Mouse (Mus musculus) embryonic facial prominence, embryonic 11.5 days (tissue): Measurements from ENCODE around the gene Ptk7. TPM values are rescaled to one million over a fixed set of nuclear protein-coding genes. Genes with fewer than 3 reads are reported as not detected.

Experiments used
- ATAC-seq: fragments of 200-750 bp; cut with Nextera tagmentation; replicated peaks from 2 replicates; pipeline ENCODE4 v1.8.0; 2017; ENCODE audit warnings: low read depth; ENCODE audit not compliant: insufficient number of reproducible peaks, low FRiP score, low TSS enrichment
- DNase-seq: peaks from one replicate; pipeline ENCODE4 v3.0.0-alpha.2; 2015; ENCODE audit warnings: low spot score
- H3K27ac ChIP-seq: fragments of 300-500 bp; sonication (generic); replicated peaks from 2 replicates; pipeline ENCODE4 v1.5.1; 2014; ENCODE audit warnings: mild to moderate bottlenecking, low read depth, low read length, control low read depth
- H3K27me3 ChIP-seq: fragments of 300-500 bp; sonication (generic); 2 replicates; pipeline ENCODE4 v1.6.1; 2014; ENCODE audit warnings: mild to moderate bottlenecking, low read length, moderate library complexity, mixed read lengths; ENCODE audit not compliant: control insufficient read depth, insufficient read depth
- H3K36me3 ChIP-seq: fragments of 300-500 bp; sonication (generic); replicated peaks from 2 replicates; pipeline ENCODE4 v1.6.1; 2014; ENCODE audit warnings: low read depth, mild to moderate bottlenecking, low read length, moderate library complexity, mixed read lengths; ENCODE audit not compliant: control insufficient read depth, insufficient read depth
- H3K4me1 ChIP-seq: fragments of 300-500 bp; sonication (generic); 2 replicates; pipeline ENCODE4 v1.6.1; 2014; ENCODE audit warnings: low read length, mixed read lengths; ENCODE audit not compliant: control insufficient read depth, insufficient read depth
- H3K4me2 ChIP-seq: fragments of 300-500 bp; sonication (generic); 2 replicates; pipeline ENCODE4 v1.6.1; 2014; ENCODE audit warnings: low read depth, mild to moderate bottlenecking, control low read depth, low read length, moderate library complexity
- H3K4me3 ChIP-seq: fragments of 300-500 bp; sonication (generic); 2 replicates; pipeline ENCODE4 v1.5.1; 2014; ENCODE audit warnings: low read depth, low read length, control low read depth
- H3K9ac ChIP-seq: fragments of 300-500 bp; sonication (generic); replicated peaks from 2 replicates; pipeline ENCODE4 v1.6.1; 2014; ENCODE audit warnings: mild to moderate bottlenecking, control low read depth, low read length
- H3K9me3 ChIP-seq: fragments of 300-500 bp; sonication (generic); replicated peaks from 2 replicates; pipeline ENCODE4 v1.6.1; 2016; ENCODE audit warnings: mild to moderate bottlenecking, low read length, inconsistent platforms, mixed read lengths; ENCODE audit not compliant: control insufficient read depth
- WGBS: fragments of 180-500 bp; shearing (Covaris S2); extraction: QIAGEN DNeasy Blood & Tissue Kit; methylation state at CpG from one replicate; pipeline ENCODE4 v1.1.7; 2014; 5-methylcytosine and 5-hydroxymethylcytosine counted together
- polyA plus RNA-seq: library from polyadenylated mRNA; unstranded; fragments of >200 nt; fragmentation: Nextera tagmentation; extraction: Ambion mirVana; gene quantifications from 2 replicates; pipeline ENCODE4 v1.2.1, GENCODE M21; 2014

Ptk7 gene
- polyA plus RNA-seq, 1 experiment from 2014 or later = 25.7 TPM

- Histone ChIP-seq H3K4me3 (no peak overlapping the region), H3K4me1 (peaks cover 22% of the 10 kb centered on the region), H3K4me2 (no peak overlapping the region), H3K9me3 (no peaks in the 10 kb centered on the region), H3K36me3 (no peaks in the 10 kb centered on the region), H3K9ac (no peak overlapping the region), H3K27me3 (no peaks in the 10 kb centered on the region), H3K27ac (no peak overlapping the region)
- DNase-seq (no peak), ATAC-seq (no peak)
- 66% methylated on average over 11 of the region's 11 CpGs for WGBS
Measured at GRCm38 (mm10) chr17:46622269-46622668, 7.0 kb downstream of the Ptk7 start.

- Histone ChIP-seq H3K36me3 (no peaks in the 10 kb centered on the region), H3K27me3 (no peaks in the 10 kb centered on the region), H3K4me3 (no peak overlapping the region), H3K9ac (no peak overlapping the region; the same call in 1 of the 2 replicates), H3K27ac (no peak overlapping the region), H3K4me2 (peak overlapping the region; percentile 4; the same call in 1 of the 2 replicates), H3K4me1 (peaks cover 23% of the 10 kb centered on the region), H3K9me3 (no peaks in the 10 kb centered on the region)
- DNase-seq (no peak), ATAC-seq (no peak)
- 73% methylated on average over 15 of the region's 15 CpGs for WGBS
Measured at GRCm38 (mm10) chr17:46621324-46621723, 8.0 kb downstream of the Ptk7 start.

DNA sequence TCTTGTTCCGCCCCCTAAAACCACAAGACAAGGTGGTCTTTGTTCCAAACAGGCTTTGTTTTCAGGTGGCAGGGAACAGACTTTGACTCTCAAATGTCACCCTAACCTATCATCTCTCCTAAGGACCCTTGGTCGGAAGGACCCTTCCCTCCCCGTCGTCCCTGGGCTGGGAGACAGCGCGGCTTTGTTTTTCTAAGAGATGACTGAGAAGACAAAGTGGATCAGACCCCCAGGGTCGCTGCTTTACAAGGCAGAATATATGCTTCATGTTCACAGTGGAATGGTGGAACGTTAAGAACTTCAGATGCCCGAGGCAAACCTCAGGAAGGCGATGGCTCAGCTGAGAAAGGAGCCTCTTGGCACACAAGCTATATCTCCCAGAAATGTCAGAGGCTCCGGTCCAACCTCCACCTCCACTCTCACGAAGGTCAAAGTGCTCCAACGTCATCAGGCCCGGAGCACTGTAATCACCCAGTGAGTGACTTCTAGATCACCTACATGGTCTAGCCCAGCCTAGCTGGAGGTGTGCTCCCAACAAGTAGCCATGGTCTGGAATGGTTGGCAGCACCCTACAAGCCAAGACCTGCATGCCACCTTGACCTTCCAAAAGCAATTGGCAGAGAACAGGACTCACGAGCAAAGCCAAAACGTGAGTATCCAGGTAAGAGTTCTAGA lies 9.5 kb downstream of the Ptk7 start:
- H3K27ac ChIP-seq = peak overlapping the region; percentile 98
- 25% methylated on average over 16 of the region's 16 CpGs for WGBS
- peak overlapping the region; percentile 22 for H3K4me2 ChIP-seq
- ATAC-seq (0 out of 2 replicates have a peak, but pooled peaks have one; percentile 7), DNase-seq (no peak)
- H3K9me3 ChIP-seq = no peaks in the 10 kb centered on the region
- H3K4me3 ChIP-seq = no peak overlapping the region
- no peaks in the 10 kb centered on the region for H3K27me3 ChIP-seq
- no peaks in the 10 kb centered on the region for H3K36me3 ChIP-seq
- H3K4me1 ChIP-seq = peaks cover 21% of the 10 kb centered on the region
- H3K9ac ChIP-seq = peak overlapping the region; percentile 61

DNA sequence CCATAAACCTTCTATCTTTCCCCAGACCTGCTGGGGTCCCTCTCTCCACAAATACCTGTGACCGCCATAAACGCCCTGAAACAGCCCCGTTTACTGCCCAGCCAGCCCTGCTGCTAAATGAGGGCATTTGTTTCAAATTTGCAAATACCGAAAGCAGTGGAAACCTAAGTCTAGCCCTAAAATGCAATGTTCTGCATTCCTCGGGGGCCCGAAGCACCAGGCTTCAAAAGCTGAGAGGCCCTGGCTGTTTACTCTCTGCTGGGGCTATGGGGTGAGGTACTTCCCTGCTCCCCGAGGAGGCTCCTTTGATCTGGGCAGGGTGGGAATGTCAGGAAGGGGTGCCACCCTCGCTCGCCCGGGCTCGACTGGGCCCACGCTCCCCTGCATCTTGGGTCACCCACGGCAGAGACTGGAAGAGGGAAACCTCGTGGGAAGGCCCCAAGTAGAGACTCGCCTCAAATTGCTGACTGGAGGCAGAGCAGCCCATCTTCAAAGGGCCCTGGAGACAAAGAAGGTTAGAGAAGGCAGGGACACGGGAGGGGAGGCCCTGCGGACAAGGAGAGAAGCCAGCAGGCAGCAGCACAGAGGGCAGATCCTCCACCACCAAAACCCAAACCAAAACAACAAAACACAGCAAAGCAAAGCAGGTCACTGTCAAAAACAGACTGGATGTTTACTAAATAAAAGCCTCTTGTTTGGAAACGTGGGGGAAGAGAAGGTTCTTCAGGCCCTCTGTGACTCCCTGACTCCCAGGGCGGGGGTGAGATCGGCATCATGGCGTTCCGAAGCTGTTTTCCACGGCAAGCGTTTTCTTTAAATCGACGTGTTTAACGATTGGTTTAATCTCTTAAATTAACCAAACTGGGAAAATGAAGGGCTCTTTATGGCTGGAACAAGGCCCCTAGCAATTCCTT lies 10.3 kb downstream of the Ptk7 start:
- Histone ChIP-seq H3K27ac (peak overlapping the region; percentile 98), H3K36me3 (no peaks in the 10 kb centered on the region), H3K9ac (peak overlapping the region; percentile 61), H3K4me2 (peak overlapping the region; percentile 30), H3K9me3 (no peaks in the 10 kb centered on the region), H3K4me1 (peaks cover 18% of the 10 kb centered on the region), H3K27me3 (no peaks in the 10 kb centered on the region), H3K4me3 (peak overlapping the region; percentile 7; the same call in 1 of the 2 replicates)
- 3% methylated on average over 27 of the region's 27 CpGs for WGBS
- DNase-seq = peak; percentile 65
- peak; percentile 29; the same call in 1 of the 2 replicates for ATAC-seq

- Histone ChIP-seq H3K4me3 (no peak overlapping the region), H3K27ac (peak overlapping the region; percentile 98), H3K9me3 (no peaks in the 10 kb centered on the region), H3K27me3 (no peaks in the 10 kb centered on the region), H3K4me1 (peaks cover 19% of the 10 kb centered on the region), H3K36me3 (no peaks in the 10 kb centered on the region), H3K9ac (peak overlapping the region; percentile 61), H3K4me2 (peak overlapping the region; percentile 30)
- DNase-seq (peak; percentile 62), ATAC-seq (no peak)
- 4% methylated on average over 6 of the region's 6 CpGs for WGBS
Measured at GRCm38 (mm10) chr17:46618394-46618768, 10.9 kb downstream of the Ptk7 start.

- 54% methylated on average over 12 of the region's 12 CpGs for WGBS
- H3K4me2 ChIP-seq = no peak overlapping the region
Measured at GRCm38 (mm10) chr17:46617799-46618198, 11.5 kb downstream of the Ptk7 start.

GRCm38 (mm10) chr17:46613229-46613628 lies 16.1 kb downstream of the Ptk7 start:
- Histone ChIP-seq H3K27ac (no peak overlapping the region), H3K36me3 (no peaks in the 10 kb centered on the region), H3K4me2 (no peak overlapping the region), H3K9me3 (no peaks in the 10 kb centered on the region), H3K4me1 (peaks cover 12% of the 10 kb centered on the region), H3K4me3 (no peak overlapping the region), H3K9ac (no peak overlapping the region), H3K27me3 (no peaks in the 10 kb centered on the region)
- WGBS = 45% methylated on average over 3 of the region's 3 CpGs
- DNase-seq = no peak
- ATAC-seq = no peak

More at GRCm38 (mm10) chr17:46617799-46618198, 11.5 kb downstream of the Ptk7 start:
- Histone ChIP-seq H3K9me3 (no peaks in the 10 kb centered on the region), H3K27me3 (no peaks in the 10 kb centered on the region), H3K4me1 (peaks cover 20% of the 10 kb centered on the region), H3K9ac (no peak overlapping the region), H3K36me3 (no peaks in the 10 kb centered on the region), H3K4me3 (no peak overlapping the region), H3K27ac (peak overlapping the region; percentile 98)
- DNase-seq (no peak), ATAC-seq (no peak)

DNA sequence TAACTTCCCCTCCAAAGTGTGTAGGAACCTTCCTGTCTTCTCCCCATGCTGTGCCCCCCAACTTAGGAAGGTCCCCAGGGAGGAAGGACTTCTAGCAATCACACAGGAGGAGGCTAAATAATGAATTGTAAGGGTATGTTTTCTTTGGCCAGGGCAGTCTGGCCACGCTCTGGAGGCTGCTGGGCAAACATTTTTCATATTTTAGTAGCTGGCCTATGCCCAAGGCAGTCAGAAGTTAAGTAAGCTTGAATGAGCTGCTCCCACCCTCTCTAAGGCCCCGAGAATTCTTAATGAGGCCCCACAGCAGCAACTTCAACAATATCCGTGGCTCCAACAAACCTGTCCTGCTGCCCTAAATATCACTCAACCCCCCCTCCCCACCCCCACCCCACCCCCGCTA lies 16.5 kb downstream of the Ptk7 start:
- no peak for ATAC-seq
- WGBS = 33% methylated on average over 4 of the region's 4 CpGs
- Histone ChIP-seq H3K9ac (no peak overlapping the region), H3K4me3 (no peak overlapping the region), H3K4me2 (no peak overlapping the region), H3K27me3 (no peaks in the 10 kb centered on the region), H3K9me3 (no peaks in the 10 kb centered on the region), H3K27ac (no peak overlapping the region), H3K36me3 (no peaks in the 10 kb centered on the region), H3K4me1 (peaks cover 12% of the 10 kb centered on the region)
- DNase-seq = no peak
